Mouse (Mus musculus): ENCODE data around the gene Enho.

DNA sequence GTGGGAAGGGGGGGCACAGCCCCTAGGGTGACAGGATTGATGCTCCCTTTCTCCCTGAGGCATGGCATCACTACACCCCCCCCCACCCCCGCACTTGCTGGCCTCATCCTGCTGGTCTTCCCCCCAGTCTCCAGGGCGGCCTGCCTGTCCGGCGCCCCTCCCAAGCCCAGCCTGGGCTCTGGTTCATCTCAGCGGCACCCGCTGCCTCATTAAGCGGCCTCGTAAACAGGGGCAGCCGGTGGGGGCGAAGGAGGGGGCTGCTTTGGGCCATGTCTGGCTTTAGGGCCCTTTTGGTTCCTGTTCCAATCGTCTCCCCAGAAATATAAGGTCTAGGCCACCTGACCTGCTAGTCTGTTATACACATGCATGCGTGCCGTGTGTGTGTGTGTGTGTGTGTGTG lies 19.4 kb upstream of the Enho start:
- no peak for TF ChIP-seq CTCF (conservative IDR thresholded peaks at IDR 0.05 in 1 of 2, IDR thresholded peaks at IDR 0.05 in 1 of 2; ENCODE audit: low read depth in 2 of 2, low read length in 2 of 2)
- no peak for TF ChIP-seq BHLHE40 (IDR thresholded peaks at IDR 0.05; ENCODE audit: low read depth, low read length)
- no peak for TF ChIP-seq CHD2 (IDR thresholded peaks at IDR 0.05; ENCODE audit: low read length)
- TF ChIP-seq POLR2AphosphoS2 (IDR thresholded peaks at IDR 0.05; ENCODE audit: low read depth, low read length), result no peak
- no peak for TF ChIP-seq HCFC1 (IDR thresholded peaks at IDR 0.05; ENCODE audit: low read depth, low read length)
- TF ChIP-seq SMC3 (IDR thresholded peaks at IDR 0.05; ENCODE audit: low read depth, low read length), result no peak
- TF ChIP-seq ZNF384 (IDR thresholded peaks at IDR 0.05; ENCODE audit: low read depth, low read length), result no peak
- TF ChIP-seq CHD1 (IDR thresholded peaks at IDR 0.05; ENCODE audit: low read depth, low read length), result no peak
- TF ChIP-seq POLR2A (IDR thresholded peaks at IDR 0.05; ENCODE audit: low read depth, low read length), result no peak
